Mouse (Mus musculus) bone marrow, adult 2 months (tissue): ENCODE measurements around the gene Astn1.

ENCODE experiments used
- CTCF ChIP-seq: fragments of 200-500 bp; IDR thresholded peaks from 2 replicates; pipeline ENCODE4 v1.5.1; 2011; ENCODE audit warnings: low read length, control low read depth; ENCODE audit not compliant: control insufficient read depth, insufficient read depth
- POLR2A ChIP-seq: fragments of 200-500 bp; IDR thresholded peaks from 2 replicates; pipeline ENCODE4 v1.6.1; 2011; ENCODE audit warnings: low read depth, mild to moderate bottlenecking, control low read depth, low read length, borderline replicate concordance; ENCODE audit not compliant: control insufficient read depth

DNA sequence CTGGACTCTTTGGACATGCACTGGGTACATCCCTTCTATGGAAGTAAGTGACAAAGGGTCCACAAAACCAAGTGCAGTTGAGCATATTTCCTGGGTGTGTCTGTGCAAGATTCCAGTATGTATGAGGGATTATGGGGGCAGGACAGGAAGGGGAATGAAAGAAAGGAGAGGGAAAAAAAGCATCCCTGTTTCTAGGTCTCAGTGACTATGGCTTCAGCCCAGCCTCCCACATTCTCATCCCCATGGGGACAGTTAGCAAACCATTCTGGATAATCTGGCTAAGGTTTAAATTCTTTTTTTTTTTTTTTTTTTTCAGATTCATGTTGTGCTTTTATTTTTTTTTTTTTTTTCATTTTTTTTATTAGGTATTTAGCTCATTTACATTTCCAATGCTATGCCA, 280.2 kb downstream of the Astn1 start:
- TF ChIP-seq POLR2A: no peak
- no peak for TF ChIP-seq CTCF
